Mouse (Mus musculus): ENCODE measurements around the gene Cux1.

DNA sequence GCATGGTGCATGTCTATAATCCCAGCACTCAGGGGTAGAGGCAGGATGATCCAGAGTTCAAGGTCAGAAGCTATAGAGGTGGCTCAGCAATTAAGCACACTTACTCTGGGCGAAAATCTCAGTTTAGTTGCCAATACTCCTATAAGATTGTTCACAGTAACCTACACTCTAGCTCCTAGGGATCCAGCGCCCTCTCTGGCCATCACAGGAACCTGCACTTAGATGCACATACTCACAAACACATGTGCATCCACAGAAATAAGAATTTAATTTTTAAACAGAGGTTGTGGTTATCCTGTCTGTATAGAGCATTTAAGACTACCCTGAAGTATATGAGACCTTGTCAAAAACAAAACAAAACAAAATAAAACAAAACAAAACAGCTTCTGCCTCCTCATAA is 16.0 kb upstream of the Cux1 start:
- TF ChIP-seq CTCF (IDR thresholded peaks at IDR 0.05; ENCODE audit: insufficient read depth, low read length) (no peak), POLR2A (IDR thresholded peaks at IDR 0.05; ENCODE audit: borderline replicate concordance, extremely low read depth, low read depth, low read length) (no peak)
